Comparison of ENCODE assay signal across 16 mouse cellular contexts in genomic region chr6:38980921-38981715, GRCm38 (mm10).
DNase-seq lines count a peak whose midpoint lies in the region; ATAC-seq and TF ChIP-seq lines count a peak whose summit lies in the region.
"Had no signal": no experiment of that assay in that cellular context is flagged by ENCODE, and none has a peak within 500 bp of the region (broad histone marks: within the 10 kb centered on the region; RNA-seq: fewer than 3 reads in every experiment).

No protein-coding gene starts in this region.

- H3K4me2 ChIP-seq in lung, embryonic 16.5 days (ENCODE audit: low read depth, low read length), result no peak overlapping the region
- H3K4me2 ChIP-seq: heart, embryonic 13.5 days; hindbrain, embryonic 12.5 days; limb, embryonic 12.5 days; lung, embryonic 15.5 days; neural tube, embryonic 13.5 days had no signal

- H3K27me3 ChIP-seq in lung, embryonic 16.5 days (ENCODE audit: control insufficient read depth, insufficient read depth, low read depth, low read length), result no peaks in the 10 kb centered on the region
- no peaks in the 10 kb centered on the region for H3K27me3 ChIP-seq in kidney, adult 2 months (replicated peaks; ENCODE audit: control insufficient read depth, insufficient read depth, low read length)
- no peaks in the 10 kb centered on the region for H3K27me3 ChIP-seq in liver, adult 2 months (ENCODE audit: control insufficient read depth, insufficient read depth, low read length)
- H3K27me3 ChIP-seq: heart, embryonic 13.5 days; hindbrain, embryonic 12.5 days; limb, embryonic 12.5 days; lung, embryonic 15.5 days; neural tube, embryonic 13.5 days had no signal

- no peaks in the 10 kb centered on the region for H3K79me2 ChIP-seq in liver, adult 2 months (ENCODE audit: control insufficient read depth, insufficient read depth, low read length)

- H3K27ac ChIP-seq in lung, embryonic 16.5 days (ENCODE audit: low read length), result no peak overlapping the region
- H3K27ac ChIP-seq in kidney, adult 2 months (ENCODE audit: insufficient read depth, low read depth, low read length), result peak overlapping the region; percentile 98
- peak overlapping the region; percentile 48 for H3K27ac ChIP-seq in liver, adult 2 months (replicated peaks; ENCODE audit: insufficient read depth, low read depth, low read length)
- H3K27ac ChIP-seq: heart, embryonic 13.5 days; hindbrain, embryonic 12.5 days; limb, embryonic 12.5 days; lung, embryonic 15.5 days; neural tube, embryonic 13.5 days had no signal

- no peak overlapping the region for H3K4me3 ChIP-seq in lung, embryonic 16.5 days (ENCODE audit: low read length)
- H3K4me3 ChIP-seq in lung, adult 2 months (replicated peaks; ENCODE audit: extremely low read depth, low read depth, low read length), result no peak overlapping the region
- no peak overlapping the region for H3K4me3 ChIP-seq in kidney, adult 2 months (ENCODE audit: insufficient read depth, low read depth, low read length)
- H3K4me3 ChIP-seq in liver, adult 2 months (ENCODE audit: insufficient read depth, low read depth, low read length), result no peak overlapping the region
- H3K4me3 ChIP-seq: heart, embryonic 13.5 days; hindbrain, embryonic 12.5 days; limb, embryonic 12.5 days; lung, embryonic 15.5 days; neural tube, embryonic 13.5 days had no signal

- H3K9ac ChIP-seq in lung, embryonic 16.5 days (ENCODE audit: low read length), result no peak overlapping the region
- no peak overlapping the region for H3K9ac ChIP-seq in liver, adult 2 months (ENCODE audit: low read depth, low read length)
- H3K9ac ChIP-seq: forebrain, postnatal 0 days; heart, embryonic 13.5 days; hindbrain, embryonic 12.5 days; limb, embryonic 12.5 days; lung, embryonic 15.5 days; neural tube, embryonic 13.5 days had no signal

- no peak for DNase-seq in lung, adult 2 months
- peak; percentile 85 for DNase-seq in kidney, adult 2 months
- peak; percentile 15 for DNase-seq in liver, adult 2 months (ENCODE audit: extremely low read depth, low read depth, low spot score)
- peak; percentile 60 for DNase-seq in yolk sac, embryonic 10.5 days (ENCODE audit: low spot score)
- no peak for DNase-seq in gastrocnemius, postnatal 36 days
- no peak for DNase-seq in spleen, postnatal 4 days (ENCODE audit: low spot score in 2 of 2)
- DNase-seq in urinary bladder, postnatal 4 days (ENCODE audit: low spot score in 2 of 2), result no peak
- DNase-seq: forebrain, postnatal 0 days; gastrocnemius, postnatal 14 days; thymus, postnatal 4 days had no signal

- TF ChIP-seq CTCF in lung, adult 2 months (IDR thresholded peaks at IDR 0.05; ENCODE audit: insufficient read depth, low read length), result no peak
- no peak for TF ChIP-seq CTCF in kidney, adult 2 months (conservative IDR thresholded peaks at IDR 0.05; ENCODE audit: insufficient read depth, insufficient read length, low read depth, low read length)
- TF ChIP-seq CTCF in liver, adult 2 months (IDR thresholded peaks at IDR 0.05; ENCODE audit: low read depth, low read length), result no peak

- 55% methylated on average over 11 of the region's 11 CpGs for WGBS in lung, embryonic 16.5 days
- 53% methylated on average over 11 of the region's 11 CpGs for WGBS in lung, adult 2 months
- WGBS in kidney, adult 2 months, result 61% methylated on average over 11 of the region's 11 CpGs
- 57% methylated on average over 11 of the region's 11 CpGs for WGBS in liver, adult 2 months

- intact Hi-C loops in gastrocnemius, postnatal 36 days (cut with DNase I), result no loop called here

- H3K4me1 ChIP-seq in lung, embryonic 16.5 days (replicated peaks; ENCODE audit: control insufficient read depth, insufficient read depth, low read length), result 0 out of 2 replicates have a peak, but pooled peaks cover 3% of the 10 kb centered on the region
- H3K4me1 ChIP-seq in lung, adult 2 months (ENCODE audit: control insufficient read depth, insufficient read depth, low read length), result no peaks in the 10 kb centered on the region
- H3K4me1 ChIP-seq in kidney, adult 2 months (ENCODE audit: control insufficient read depth, insufficient read depth, low read length), result peaks cover 13% of the 10 kb centered on the region; the same call in 1 of the 2 replicates
- H3K4me1 ChIP-seq in liver, adult 2 months (ENCODE audit: control insufficient read depth, insufficient read depth, low read length), result 0 out of 2 replicates have a peak, but pooled peaks cover 2% of the 10 kb centered on the region
- H3K4me1 ChIP-seq: hindbrain, embryonic 12.5 days; limb, embryonic 12.5 days; neural tube, embryonic 13.5 days had no signal

- H3K36me3 ChIP-seq in lung, embryonic 16.5 days (ENCODE audit: control insufficient read depth, insufficient read depth, low read length), result no peaks in the 10 kb centered on the region
- H3K36me3 ChIP-seq in kidney, adult 2 months (ENCODE audit: control insufficient read depth, insufficient read depth, low read length), result no peaks in the 10 kb centered on the region
- H3K36me3 ChIP-seq in liver, adult 2 months (ENCODE audit: control insufficient read depth, insufficient read depth, low read length), result no peaks in the 10 kb centered on the region
- H3K36me3 ChIP-seq: heart, embryonic 13.5 days; hindbrain, embryonic 12.5 days; limb, embryonic 12.5 days; lung, embryonic 15.5 days; neural tube, embryonic 13.5 days had no signal

- no peaks in the 10 kb centered on the region for H3K9me3 ChIP-seq in lung, embryonic 16.5 days (ENCODE audit: control insufficient read depth, low read length)
- H3K9me3 ChIP-seq: heart, embryonic 13.5 days; hindbrain, embryonic 12.5 days; limb, embryonic 12.5 days; lung, embryonic 15.5 days; neural tube, embryonic 13.5 days had no signal

- ATAC-seq in lung, embryonic 16.5 days (ENCODE audit: low read depth), result 0 out of 2 replicates have a peak, but pooled peaks have one; percentile 10
- ATAC-seq: forebrain, postnatal 0 days had no signal

- TF ChIP-seq POLR2A in lung, adult 2 months (IDR thresholded peaks at IDR 0.05; ENCODE audit: borderline replicate concordance, extremely low read depth, low read depth, low read length), result no peak
- TF ChIP-seq POLR2A in kidney, adult 2 months (IDR thresholded peaks at IDR 0.05; ENCODE audit: low read depth, low read length), result no peak
- TF ChIP-seq POLR2A in liver, adult 2 months (IDR thresholded peaks at IDR 0.05; ENCODE audit: extremely low read depth, insufficient read depth, low read length), result no peak

Comparison
In these comparisons a context has a peak if more than half of its experiments do, and no peak if none do; other contexts are left out.
1. DNase-seq: peak in kidney, adult 2 months (single experiment), liver, adult 2 months (single experiment) and yolk sac, embryonic 10.5 days (single experiment); none in lung, adult 2 months (single experiment), gastrocnemius, postnatal 36 days (0 of 2), spleen, postnatal 4 days (0 of 2) and urinary bladder, postnatal 4 days (0 of 2).